Mouse (Mus musculus) liver, postnatal 0 days (tissue): ENCODE measurements around the gene AC109138.7. TPM values are rescaled to one million over a fixed set of nuclear protein-coding genes. Genes with fewer than 3 reads are reported as not detected.

ENCODE experiments used
- ATAC-seq: fragments of 200-750 bp; cut with Nextera tagmentation; 2 replicates; pipeline ENCODE4 v1.8.0; 2017; ENCODE audit warnings: mild to moderate bottlenecking, moderate library complexity
- DNase-seq: peaks from one replicate; pipeline ENCODE4 v3.0.0-alpha.2; 2016
- H3K27ac ChIP-seq: fragments of 300-500 bp; sonication (generic); 2 replicates; pipeline ENCODE4 v1.5.1; 2014; ENCODE audit warnings: antibody characterized with exemption, moderate library complexity, mild to moderate bottlenecking, low read depth
- H3K27me3 ChIP-seq: fragments of 300-500 bp; sonication (generic); 2 replicates; pipeline ENCODE4 v1.6.1; 2014; ENCODE audit warnings: low read length, control low read depth, mixed read lengths; ENCODE audit not compliant: insufficient read depth
- H3K36me3 ChIP-seq: fragments of 300-500 bp; sonication (generic); replicated peaks from 2 replicates; pipeline ENCODE4 v1.6.1; 2014; ENCODE audit warnings: mild to moderate bottlenecking, control low read depth, low read length, moderate library complexity, mixed read lengths; ENCODE audit not compliant: insufficient read depth
- H3K4me1 ChIP-seq: fragments of 300-500 bp; sonication (generic); 2 replicates; pipeline ENCODE4 v1.6.1; 2014; ENCODE audit warnings: antibody characterized with exemption, mild to moderate bottlenecking, control low read depth; ENCODE audit not compliant: insufficient read depth
- H3K4me2 ChIP-seq: fragments of 300-500 bp; sonication (generic); 2 replicates; pipeline ENCODE4 v1.6.1; 2014; ENCODE audit warnings: low read depth, mild to moderate bottlenecking, low read length, moderate library complexity, mixed read lengths
- H3K4me3 ChIP-seq: fragments of 300-500 bp; sonication (generic); 2 replicates; pipeline ENCODE4 v1.5.1; 2014; ENCODE audit warnings: low read depth, low read length
- H3K9ac ChIP-seq: fragments of 300-500 bp; sonication (generic); replicated peaks from 2 replicates; pipeline ENCODE4 v1.6.1; 2014; ENCODE audit warnings: mild to moderate bottlenecking, moderate library complexity
- H3K9me3 ChIP-seq: fragments of 300-500 bp; sonication (generic); 2 replicates; pipeline ENCODE4 v1.6.1; 2016; ENCODE audit warnings: mild to moderate bottlenecking, control low read depth, low read length, mixed read lengths
- CTCF ChIP-seq: sonication (generic); IDR thresholded peaks from 2 replicates; pipeline ENCODE4 v1.5.1; 2016; ENCODE audit warnings: antibody characterized with exemption, low read depth
- EP300 ChIP-seq: IDR thresholded peaks from 2 replicates; pipeline ENCODE4 v1.6.1; 2016; ENCODE audit warnings: antibody characterized with exemption, low read depth, mild to moderate bottlenecking
- WGBS: fragments of 180-500 bp; shearing (Covaris S2); extraction: QIAGEN DNeasy Blood & Tissue Kit; methylation state at CpG from one replicate; pipeline ENCODE4 v1.1.7; 2014; ENCODE audit not compliant: insufficient replicate concordance; 5-methylcytosine and 5-hydroxymethylcytosine counted together
- microRNA-seq: library from miRNA; unstranded; fragments of <30 nt; microRNA quantifications from one replicate; pipeline ENCODE4, GENCODE M21; 2016
- polyA plus RNA-seq: library from polyadenylated mRNA; unstranded; fragments of >200 nt; fragmentation: Nextera tagmentation; extraction: Ambion mirVana; gene quantifications from 2 replicates; pipeline ENCODE4 v1.2.1, GENCODE M21; 2015

Gene AC109138.7
- polyA plus RNA-seq, 1 experiment from 2014 or later = not detected

- WGBS = 89% methylated on average over 9 of the region's 9 CpGs
- Histone ChIP-seq H3K9me3 (peaks cover 3% of the 10 kb centered on the region; the same call in 1 of the 2 replicates), H3K27ac (no peak overlapping the region), H3K36me3 (peaks cover 2% of the 10 kb centered on the region; the same call in 1 of the 2 replicates), H3K27me3 (no peaks in the 10 kb centered on the region), H3K9ac (no peak overlapping the region), H3K4me2 (no peak overlapping the region), H3K4me1 (peaks cover 19% of the 10 kb centered on the region), H3K4me3 (no peak overlapping the region)
- ATAC-seq (no peak), DNase-seq (no peak)
- TF ChIP-seq EP300 (no peak), CTCF (no peak)
These were observed 66.3 kb downstream of the AC109138.7 start for GRCm38 (mm10) chr19:4280425-4280824.

Small RNAs within 50 kb of the gene (microRNA-seq; reads per million reads assigned to microRNA genes)
- gene Gm26115 (not detected), gene Mir6985 (not detected)

Other genes starting within 250 kb of the AC109138.7 start
- gene Aldh3b2, start 242.0 kb upstream of the AC109138.7 start, polyA plus RNA-seq = 0.09 and 0.11 TPM in 2 replicates
- 19.3 and 22.0 TPM in 2 replicates for gene Acy3, start 227.8 kb upstream of the AC109138.7 start, polyA plus RNA-seq
- not detected in 2 replicates for gene Tbx10, start 221.6 kb upstream of the AC109138.7 start, polyA plus RNA-seq
- gene Nudt8, start 213.8 kb upstream of the AC109138.7 start, polyA plus RNA-seq = 22.0 and 23.0 TPM in 2 replicates
- gene Gm49405, start 213.7 kb upstream of the AC109138.7 start, polyA plus RNA-seq = 0.26 and 0.49 TPM in 2 replicates
- 0.36 and 0.74 TPM in 2 replicates for gene Doc2g, start 211.0 kb upstream of the AC109138.7 start, polyA plus RNA-seq
- gene Ndufv1, start 201.6 kb upstream of the AC109138.7 start, polyA plus RNA-seq = 171 and 172 TPM in 2 replicates
- 428 and 442 TPM in 2 replicates for gene Gstp1, start 176.4 kb upstream of the AC109138.7 start, polyA plus RNA-seq
- gene Gstp2, start 168.3 kb upstream of the AC109138.7 start, polyA plus RNA-seq = 5.8 and 6.4 TPM in 2 replicates
- gene Gstp3, start 154.8 kb upstream of the AC109138.7 start, polyA plus RNA-seq = 64.5 and 67.3 TPM in 2 replicates
- gene Cabp2, start 132.8 kb upstream of the AC109138.7 start, polyA plus RNA-seq = 0.38 and 0.43 TPM in 2 replicates
- gene Cdk2ap2, start 117.2 kb upstream of the AC109138.7 start, polyA plus RNA-seq = 91.2 and 91.9 TPM in 2 replicates
- 6.6 and 7.4 TPM in 2 replicates for gene Pitpnm1, start 114.4 kb upstream of the AC109138.7 start, polyA plus RNA-seq
- gene Aip, start 88.5 kb upstream of the AC109138.7 start, polyA plus RNA-seq = 23.1 and 26.8 TPM in 2 replicates
- gene Gpr152, start 74.6 kb upstream of the AC109138.7 start, polyA plus RNA-seq = not detected in 2 replicates
- gene Cabp4, start 70.3 kb upstream of the AC109138.7 start, polyA plus RNA-seq = 0.11 and 0.15 TPM in 2 replicates
- 63.0 and 64.4 TPM in 2 replicates for gene Coro1b, start 65.7 kb upstream of the AC109138.7 start, polyA plus RNA-seq
- gene Ptprcap, start 60.8 kb upstream of the AC109138.7 start, polyA plus RNA-seq = 35.7 and 35.8 TPM in 2 replicates
- 22.1 and 23.0 TPM in 2 replicates for gene Rps6kb2, start 51.0 kb upstream of the AC109138.7 start, polyA plus RNA-seq
- 0.73 and 0.90 TPM in 2 replicates for gene Carns1, start 38.9 kb upstream of the AC109138.7 start, polyA plus RNA-seq
- gene Tbc1d10c, start 23.1 kb upstream of the AC109138.7 start, polyA plus RNA-seq = 8.4 and 9.9 TPM in 2 replicates
- 269 and 284 TPM in 2 replicates for gene Ppp1ca, start 22.3 kb upstream of the AC109138.7 start, polyA plus RNA-seq
- 8.0 and 9.0 TPM in 2 replicates for gene Rad9a, start 12.7 kb upstream of the AC109138.7 start, polyA plus RNA-seq
- gene Clcf1, start 119 bp upstream of the AC109138.7 start, polyA plus RNA-seq = 0.91 and 1.1 TPM in 2 replicates
- gene Pold4, start 17.5 kb downstream of the AC109138.7 start, polyA plus RNA-seq = 28.5 and 31.1 TPM in 2 replicates
- 3.3 and 3.4 TPM in 2 replicates for gene Ssh3, start 54.8 kb downstream of the AC109138.7 start, polyA plus RNA-seq
- 0.54 and 0.92 TPM in 2 replicates for gene Ankrd13d, start 68.8 kb downstream of the AC109138.7 start, polyA plus RNA-seq
- 11.9 and 14.8 TPM in 2 replicates for gene Grk2, start 91.9 kb downstream of the AC109138.7 start, polyA plus RNA-seq
- gene Kdm2a, start 183.9 kb downstream of the AC109138.7 start, polyA plus RNA-seq = 7.8 and 8.5 TPM in 2 replicates
- gene Rhod, start 225.1 kb downstream of the AC109138.7 start, polyA plus RNA-seq = 14.8 and 19.0 TPM in 2 replicates